Mouse (Mus musculus) C2C12 (cell line): ENCODE measurements at regions not wholly inside any gene's neighbourhood (a gene's known extent, or its start where the extent isn't known, plus 50 kb on each side); places are given as distances from the start of the nearest gene placed in this dataset.

Experiments
- CTCF ChIP-seq: IDR thresholded peaks from one replicate; pipeline ENCODE4 v1.5.1; 2011; ENCODE audit not compliant: control insufficient read depth, insufficient read depth, insufficient read length
- MAX ChIP-seq: IDR thresholded peaks from one replicate; pipeline ENCODE4 v1.6.1; 2011; ENCODE audit warnings: mild to moderate bottlenecking, control low read depth

GRCm38 (mm10) chr17:83962126-83962525 is 114.4 kb upstream of the Haao start:
- no peak for TF ChIP-seq MAX
- no peak for TF ChIP-seq CTCF
